Mouse (Mus musculus): ENCODE data around the gene Ryr2.

DNA sequence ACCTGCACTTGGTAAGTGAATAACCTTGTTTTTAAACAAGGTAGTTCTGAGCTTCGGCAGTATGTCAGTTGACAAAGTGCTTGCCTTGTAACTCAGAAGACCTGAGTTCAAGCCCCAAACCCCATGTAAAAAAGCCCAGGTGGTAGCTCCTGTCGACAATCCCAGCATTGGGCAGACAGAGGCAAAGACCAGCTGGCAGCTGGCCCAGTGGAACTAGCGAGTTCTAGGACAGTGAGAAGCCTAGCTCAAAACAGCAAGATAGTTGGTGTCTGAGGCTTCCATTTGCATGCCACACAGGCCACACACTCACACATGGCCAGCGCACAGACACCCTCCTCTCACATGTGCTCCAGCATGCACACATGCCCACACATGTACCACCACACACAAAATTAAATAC is 129.1 kb downstream of the Ryr2 start:
- TF ChIP-seq CTCF (conservative IDR thresholded peaks at IDR 0.05; ENCODE audit: insufficient read depth, insufficient read length, low read depth, low read length) (no peak), POLR2A (IDR thresholded peaks at IDR 0.05; ENCODE audit: low read depth, low read length) (no peak)

Data from kidney, adult 2 months (tissue).